Mouse (Mus musculus) ES-Bruce4 (cell line): ENCODE measurements around the gene Dner.

Experiments
- CTCF ChIP-seq: IDR thresholded peaks from one replicate; pipeline ENCODE4 v1.8.1; 2011; ENCODE audit warnings: low read depth, low read length
- POLR2A ChIP-seq: IDR thresholded peaks from one replicate; pipeline ENCODE4 v1.8.1; 2011; ENCODE audit warnings: low read length; ENCODE audit not compliant: insufficient read depth

GRCm38 (mm10) chr1:84618094-84618493 lies 77.9 kb downstream of the Dner start:
- TF ChIP-seq CTCF = no peak
- TF ChIP-seq POLR2A = no peak
